Mouse (Mus musculus): ENCODE results near the gene Tmem230.

Gene Tmem230

DNA sequence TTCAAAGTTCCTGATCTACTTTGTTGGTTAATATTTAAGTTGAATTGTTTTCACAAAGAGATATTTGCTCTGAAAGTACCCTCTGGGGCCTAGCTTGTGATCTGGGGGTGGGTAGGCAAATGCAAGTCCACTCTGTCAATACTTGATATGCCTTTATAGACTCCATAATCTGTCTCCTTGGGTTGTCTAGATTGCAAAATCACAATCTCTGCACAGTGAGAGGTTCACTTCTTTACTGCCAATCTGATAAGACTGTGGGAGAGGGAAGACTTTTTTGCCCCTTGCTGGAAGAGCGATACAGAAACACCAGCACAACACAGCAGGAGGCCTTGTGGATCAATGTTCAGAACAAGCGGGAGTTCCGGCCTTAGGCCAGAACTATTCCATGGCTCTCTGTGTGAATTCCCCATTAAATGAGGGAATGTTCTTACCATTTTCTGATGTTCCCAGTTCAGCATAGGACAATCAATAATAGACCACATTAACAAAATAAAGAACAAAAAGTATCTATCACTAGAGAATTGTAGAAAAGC is 15.1 kb downstream of the Tmem230 start:
- DNase-seq: no peak

DNA sequence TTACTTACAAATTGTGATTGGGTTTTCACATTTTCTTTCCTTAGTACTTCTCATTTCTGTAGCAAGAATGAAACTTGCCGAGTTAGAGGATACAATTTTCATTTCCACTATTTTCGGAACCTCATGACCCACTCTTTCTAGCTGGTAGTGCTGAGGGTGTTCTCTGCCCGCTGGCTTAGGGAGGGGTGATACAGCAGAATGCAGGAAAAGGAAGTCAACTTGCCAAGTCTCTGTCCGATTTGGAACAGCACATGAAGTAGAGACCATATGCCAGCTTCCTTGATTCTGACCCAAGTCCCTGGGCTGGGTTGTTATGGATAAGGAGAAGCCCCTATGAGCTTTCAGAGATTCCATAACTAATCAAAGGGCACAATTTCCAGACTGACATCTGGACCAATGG is 23.2 kb downstream of the Tmem230 start:
- no peak for DNase-seq

- DNase-seq: no peak
Measured at GRCm38 (mm10) chr2:132221611-132222073, 26.0 kb downstream of the Tmem230 start.

DNA sequence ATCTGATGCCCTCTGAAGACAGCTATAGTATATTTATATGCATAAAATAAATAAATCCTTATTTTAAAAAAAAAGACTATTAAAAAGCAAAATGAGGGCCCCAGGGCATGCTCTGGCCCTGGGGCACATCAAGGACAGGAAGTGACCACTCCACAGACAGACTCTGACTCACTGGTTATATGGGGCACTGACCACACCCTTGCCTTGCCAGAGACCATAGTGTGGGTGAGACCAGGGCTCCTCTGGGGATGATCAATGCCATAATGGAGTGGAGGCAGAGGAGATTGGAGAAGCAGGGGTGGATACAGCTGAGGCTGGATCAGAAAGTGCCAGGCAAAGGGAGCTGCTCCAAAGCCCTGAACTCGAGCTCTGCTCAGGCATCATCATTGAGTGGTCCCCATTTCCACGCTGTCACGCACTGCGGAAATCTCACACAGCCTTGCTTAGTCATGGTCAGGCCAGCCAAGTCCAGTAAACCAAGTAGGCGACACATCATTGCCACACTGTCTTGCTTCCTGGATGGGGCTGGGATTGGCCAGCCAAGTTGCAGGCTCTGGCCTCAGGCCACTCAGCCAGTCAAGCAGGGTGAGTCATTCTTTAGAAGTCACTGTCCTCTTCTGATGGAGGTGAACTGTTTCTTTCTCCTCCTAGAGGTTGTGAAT is 35.5 kb downstream of the Tmem230 start:
- no peak for DNase-seq

DNA sequence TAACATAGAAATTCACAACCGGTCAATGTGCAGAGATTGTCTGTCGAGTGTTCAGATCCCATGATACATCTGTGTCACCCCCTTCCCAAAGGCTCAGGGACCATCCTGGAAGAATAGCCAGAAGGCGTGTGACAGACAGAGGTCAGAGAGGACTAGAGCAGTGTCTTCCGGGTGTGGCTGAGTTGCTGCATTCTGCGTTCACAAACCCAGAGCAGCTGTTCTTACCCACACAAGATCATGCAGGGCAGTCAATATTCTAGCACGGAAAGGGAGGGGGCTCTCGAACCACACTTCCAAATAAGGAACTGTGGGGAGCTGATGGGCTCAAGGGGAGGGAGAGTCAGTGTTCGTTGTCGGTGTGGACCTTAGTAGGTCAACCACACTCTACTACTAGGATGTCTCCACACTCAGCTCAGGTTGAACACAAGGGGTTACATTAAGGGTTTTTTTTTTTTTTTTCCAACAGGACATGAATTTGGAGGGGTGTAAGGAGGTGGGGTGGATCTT is 36.7 kb downstream of the Tmem230 start:
- no peak for DNase-seq

- no peak for DNase-seq
Measured at GRCm38 (mm10) chr2:132208246-132208881, 39.2 kb downstream of the Tmem230 start.

DNA sequence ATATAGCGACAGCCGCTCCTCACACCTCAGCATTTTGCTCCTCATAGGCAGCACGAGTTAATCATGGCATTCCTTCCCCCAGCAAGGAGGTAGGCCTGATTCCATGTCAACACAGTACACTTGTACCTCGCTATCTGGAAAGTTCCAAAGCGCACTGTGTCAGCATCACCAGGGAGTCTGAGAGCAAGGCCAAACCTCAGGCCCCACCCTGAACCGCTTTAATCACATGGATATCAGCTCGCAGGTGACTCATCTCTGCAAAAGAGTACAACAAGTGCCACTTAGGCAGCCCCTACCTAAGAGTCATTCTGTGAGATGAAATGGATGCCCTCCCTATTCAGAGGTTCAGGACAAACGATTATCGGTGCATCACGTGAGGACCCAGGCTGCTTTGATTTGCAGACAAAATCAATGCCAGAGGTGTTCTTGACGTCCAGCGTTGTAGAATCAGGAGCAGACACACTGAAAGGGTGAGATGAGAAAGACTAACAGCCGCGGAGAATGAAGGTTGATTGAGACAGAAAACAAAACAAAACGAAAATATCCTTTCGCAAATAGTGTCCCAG is 41.2 kb downstream of the Tmem230 start:
- no peak for DNase-seq

- DNase-seq: no peak
Measured at GRCm38 (mm10) chr2:132205549-132205948, 42.1 kb downstream of the Tmem230 start.

GRCm38 (mm10) chr2:132203773-132204172 is 43.8 kb downstream of the Tmem230 start:
- no peak for DNase-seq

DNA sequence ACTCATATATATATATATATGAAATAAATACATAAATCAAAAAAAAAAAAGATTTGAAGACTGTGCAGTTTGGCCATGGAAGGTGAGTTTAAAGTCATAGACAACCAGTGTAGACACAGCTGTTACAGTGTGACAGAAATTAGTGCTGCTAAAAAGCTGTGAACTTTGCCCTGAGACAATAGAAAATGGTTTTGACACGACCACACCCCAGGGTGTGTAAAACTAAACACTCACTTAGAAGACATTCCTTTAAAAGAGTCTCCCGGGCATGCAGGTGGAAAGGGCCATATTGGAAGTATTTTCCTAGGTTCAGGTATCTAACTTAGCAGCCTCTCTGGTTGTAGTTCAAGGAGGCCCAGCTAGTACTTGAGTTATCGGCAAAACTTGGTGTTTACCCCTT is 44.4 kb downstream of the Tmem230 start:
- DNase-seq: no peak

- DNase-seq: no peak
Measured at GRCm38 (mm10) chr2:132198017-132198933, 49.3 kb downstream of the Tmem230 start.

GRCm38 (mm10) chr2:132195602-132196001 is 52.0 kb downstream of the Tmem230 start:
- DNase-seq: no peak

DNA sequence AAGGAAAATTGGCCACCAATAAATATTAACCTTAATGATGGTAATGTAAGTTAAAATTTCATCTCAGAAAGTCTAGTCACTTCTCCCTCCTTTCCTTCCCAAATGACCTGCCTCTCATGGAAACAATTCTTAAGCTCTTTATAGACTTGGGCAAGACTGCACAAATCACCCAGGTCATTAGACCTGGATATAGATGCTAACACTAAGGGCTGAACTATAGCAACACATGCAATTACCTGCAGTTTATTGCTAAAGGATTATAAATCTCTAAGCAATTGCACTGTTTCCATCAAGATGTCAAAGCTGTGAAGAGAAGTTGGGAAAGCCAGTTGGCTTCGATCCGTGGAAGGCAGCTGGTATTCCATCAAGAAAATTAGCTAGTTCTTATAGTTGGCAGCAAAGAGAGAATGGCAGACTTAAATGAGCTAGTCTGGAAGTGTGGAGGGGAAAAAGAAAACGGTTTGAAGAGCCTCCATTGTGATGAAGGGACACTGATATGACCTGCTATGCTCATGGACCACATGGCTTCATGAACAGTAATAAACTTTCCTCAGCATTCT is 56.9 kb downstream of the Tmem230 start:
- DNase-seq: no peak
